Mouse (Mus musculus): ENCODE results near the gene Ephb2.

DNA sequence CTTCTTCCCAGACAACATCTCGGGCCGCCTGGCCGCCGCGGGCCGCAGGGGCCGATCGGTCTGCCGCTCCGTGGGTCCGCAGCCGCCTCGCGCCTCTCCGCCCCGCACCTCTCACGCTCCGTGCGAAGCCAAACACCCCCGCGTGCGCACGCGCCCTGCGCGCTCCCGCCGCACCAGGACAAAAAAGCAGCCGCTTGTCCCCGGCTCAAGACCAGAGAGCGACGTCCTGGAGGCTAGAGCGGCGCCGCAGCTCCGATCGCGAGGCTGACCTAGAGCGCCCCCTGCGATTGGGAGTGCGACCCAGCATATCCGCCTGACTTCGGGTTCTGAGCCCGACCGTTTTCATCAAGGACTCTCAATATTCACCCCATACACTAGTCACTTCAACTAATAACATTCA, 233.2 kb downstream of the Ephb2 start, which contains the start of gene Kdm1a:
- TF ChIP-seq CTCF (IDR thresholded peaks at IDR 0.05; ENCODE audit: low read depth) (peak; percentile 99), EP300 (IDR thresholded peaks at IDR 0.05; ENCODE audit: low read depth) (no peak)
